Mouse (Mus musculus) adrenal gland, adult 8-10 months (tissue): Measurements from ENCODE around the gene Slc44a4. TPM values are rescaled to one million over a fixed set of nuclear protein-coding genes. Genes with fewer than 3 reads are reported as not detected.
"Not testable (repeated sequence)": the region's sequence is repeated elsewhere in the genome, so short reads cannot be mapped to it uniquely, and the experiment has no call there.

Experiments
- DNase-seq: peaks from one replicate; pipeline ENCODE4 v3.0.0; 2022
- total RNA-seq, 4 experiments: library from RNA; stranded (reverse); gene quantifications; 2 replicates each; pipeline ENCODE4 v1.2.4; 2022

The Slc44a4 gene
- total RNA-seq, 4 experiments from 2014 or later = 0.73 to 1.8 (median 1.1) TPM

- no peak for DNase-seq
These were observed 15.0 kb upstream of the Slc44a4 start for GRCm38 (mm10) chr17:34899053-34899889.

GRCm38 (mm10) chr17:34899890-34900243 is 14.4 kb upstream of the Slc44a4 start:
- no peak for DNase-seq

- DNase-seq = not testable (repeated sequence)
These were observed 13.4 kb upstream of the Slc44a4 start for GRCm38 (mm10) chr17:34900826-34901225.

GRCm38 (mm10) chr17:34901948-34902347 is 12.3 kb upstream of the Slc44a4 start:
- not testable (repeated sequence) for DNase-seq

GRCm38 (mm10) chr17:34902895-34903294 is 11.4 kb upstream of the Slc44a4 start:
- no peak for DNase-seq

GRCm38 (mm10) chr17:34910982-34911381 is 3.3 kb upstream of the Slc44a4 start:
- DNase-seq = no peak

GRCm38 (mm10) chr17:34911945-34912351 is 2.3 kb upstream of the Slc44a4 start:
- no peak for DNase-seq

GRCm38 (mm10) chr17:34915410-34915831 is 1.2 kb downstream of the Slc44a4 start:
- DNase-seq = no peak

GRCm38 (mm10) chr17:34916316-34916715 is 2.0 kb downstream of the Slc44a4 start:
- DNase-seq = no peak

- no peak for DNase-seq
These were observed 2.9 kb downstream of the Slc44a4 start for GRCm38 (mm10) chr17:34917188-34917587.

- no peak for DNase-seq
These were observed 8.7 kb downstream of the Slc44a4 start for GRCm38 (mm10) chr17:34922939-34923338.

- DNase-seq = no peak
These were observed 10.0 kb downstream of the Slc44a4 start for GRCm38 (mm10) chr17:34924258-34924657.

GRCm38 (mm10) chr17:34927306-34928019 is 13.2 kb downstream of the Slc44a4 start:
- DNase-seq = no peak

- DNase-seq = no peak
These were observed 14.6 kb downstream of the Slc44a4 start for GRCm38 (mm10) chr17:34928841-34929240.

GRCm38 (mm10) chr17:34931061-34931734 is 16.9 kb downstream of the Slc44a4 start, which contains the start of gene Neu1:
Gene Neu1 (plus strand): TSS chr17:34931253.
- peak; percentile 99 for DNase-seq

- no peak for DNase-seq
These were observed 17.5 kb downstream of the Slc44a4 start for GRCm38 (mm10) chr17:34931735-34932098.

GRCm38 (mm10) chr17:34932287-34932686 is 18.0 kb downstream of the Slc44a4 start:
- DNase-seq = no peak

- DNase-seq = no peak
These were observed 19.8 kb downstream of the Slc44a4 start for GRCm38 (mm10) chr17:34934031-34934430.

GRCm38 (mm10) chr17:34934830-34935229 is 20.6 kb downstream of the Slc44a4 start:
- DNase-seq = no peak

GRCm38 (mm10) chr17:34937960-34938505 is 23.8 kb downstream of the Slc44a4 start:
- DNase-seq = no peak

- no peak for DNase-seq
These were observed 27.2 kb downstream of the Slc44a4 start for GRCm38 (mm10) chr17:34941344-34942041.
